Mouse (Mus musculus): ENCODE measurements around the gene Zfp879.

DNA sequence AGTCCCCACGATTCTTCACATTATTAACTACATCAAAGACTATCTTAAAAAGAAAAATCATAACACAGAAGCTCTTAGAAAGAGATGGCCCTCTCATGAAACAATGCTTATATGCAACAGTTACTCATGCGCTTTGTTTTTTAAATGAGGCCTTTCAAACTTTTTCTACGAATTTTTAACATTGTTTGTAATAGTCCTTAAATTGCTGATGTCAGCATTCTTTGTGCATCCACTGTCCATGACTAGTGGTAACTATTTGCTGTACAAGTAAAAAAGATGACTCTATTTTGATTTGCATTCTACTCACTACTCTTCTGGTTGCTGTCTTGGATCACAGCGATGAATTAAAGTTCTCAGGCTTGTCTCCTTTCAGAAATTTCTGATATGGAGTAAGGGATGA lies 27.1 kb downstream of the Zfp879 start:
- no peak for TF ChIP-seq CTCF (IDR thresholded peaks at IDR 0.05; ENCODE audit: borderline replicate concordance, extremely low read depth, insufficient read depth, insufficient read length)
- TF ChIP-seq POLR2A (IDR thresholded peaks at IDR 0.05; ENCODE audit: borderline replicate concordance, extremely low read depth, insufficient read depth, insufficient read length, poor library complexity, severe bottlenecking) = no peak
